Mouse (Mus musculus): ENCODE data around the gene Tigd4. TPM values are rescaled to one million over a fixed set of nuclear protein-coding genes. Genes with fewer than 3 reads are reported as not detected.

Tigd4 gene
- total RNA-seq, 4 experiments from 2014 or later: 9.2 to 11.0 (median 9.7) TPM

Other genes starting within 250 kb of the Tigd4 start
- gene Fhdc1, start 113.1 kb upstream of the Tigd4 start, total RNA-seq (2022): under 1 TPM in 3 of 4 experiments, not detected in 1; 0.09 to 0.15 (median 0.13) TPM
- gene Arfip1, start 10.9 kb upstream of the Tigd4 start, total RNA-seq (2022): 10 to 100 TPM in 1 of 4 experiments, 1 to 10 TPM in 3; 7.6 to 10.4 (median 9.1) TPM
- under 1 TPM; 0.39 to 0.92 (median 0.61) TPM for gene Tmem154, start 72.6 kb downstream of the Tigd4 start, total RNA-seq (2022)
- gene Fbxw7, start 221.7 kb downstream of the Tigd4 start, total RNA-seq (2022): 10 to 100 TPM; 15.7 to 22.0 (median 19.0) TPM